Mouse (Mus musculus) mature B cell (primary cell): Measurements from ENCODE around the gene Vps13c.

Experiments used
- in situ Hi-C: fragments of 300-500 bp; cut with MboI; formaldehyde crosslinking; loops from 2 replicates; pipeline ENCODE4 v1.14.3; 2019

The Vps13c gene

DNA sequence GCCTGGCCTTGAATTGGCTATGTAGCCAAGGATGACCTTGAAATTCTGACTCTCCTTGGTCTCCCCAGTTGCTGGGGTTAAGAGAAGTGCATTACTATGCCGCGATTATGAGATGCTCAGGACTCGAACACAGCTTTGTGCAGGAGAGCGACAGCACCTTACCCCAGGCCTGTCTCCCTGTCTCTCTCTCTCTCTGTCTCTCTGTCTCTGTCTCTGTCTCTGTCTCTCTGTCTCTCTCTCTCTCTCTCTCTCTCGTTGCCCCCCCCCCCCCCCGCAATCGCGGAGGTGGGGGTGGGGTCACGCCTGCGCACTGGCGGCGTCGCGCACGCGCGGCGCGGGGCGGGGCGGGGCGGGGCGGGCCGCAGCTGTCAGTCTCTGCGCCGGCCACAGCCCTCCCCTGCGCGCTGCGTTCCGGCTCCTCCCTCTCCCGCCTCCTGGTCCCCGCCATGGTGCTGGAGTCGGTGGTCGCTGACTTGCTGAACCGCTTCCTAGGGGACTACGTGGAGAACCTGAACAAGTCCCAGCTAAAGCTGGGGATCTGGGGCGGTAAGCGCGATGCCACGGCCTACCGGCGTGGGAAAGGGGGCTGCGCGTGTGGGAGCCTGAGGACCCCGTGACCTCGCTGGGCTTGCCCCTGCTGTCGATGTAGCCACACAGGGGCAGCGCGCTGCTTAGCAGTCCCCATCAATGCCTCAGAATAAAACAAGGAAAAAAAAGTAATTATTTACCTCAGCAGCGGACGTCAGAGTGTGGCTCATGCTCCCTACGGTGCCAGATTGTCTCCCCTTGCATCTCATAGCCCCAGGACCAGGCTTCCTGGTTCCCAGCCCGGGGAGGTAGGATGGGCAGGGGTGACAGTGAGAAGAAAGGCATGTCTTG, at the start of gene Vps13c:
Gene Vps13c, plus strand, starts transcription at position 416 of the 879 bp plus-strand sequence.
- in situ Hi-C loops, result no loop called here

DNA sequence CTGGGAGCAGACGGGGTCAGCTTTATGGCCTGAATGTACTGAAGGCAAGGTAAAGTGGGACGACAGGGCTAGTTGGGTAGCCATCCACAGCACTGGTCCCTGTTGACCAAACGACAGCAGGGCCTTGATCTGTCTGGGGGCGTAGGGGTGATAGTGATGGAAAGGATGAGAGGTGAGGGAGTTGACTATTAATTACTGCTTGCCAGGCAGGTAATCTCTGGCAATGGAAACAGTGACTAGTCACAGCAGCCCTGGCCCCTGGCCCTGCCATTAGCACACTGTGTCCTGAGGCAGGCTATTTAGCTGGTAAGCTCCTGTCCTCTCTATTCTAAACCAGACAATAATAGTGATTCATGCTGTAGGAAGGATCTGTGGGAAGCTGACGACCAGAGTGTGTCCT, 47.8 kb upstream of the Vps13c start:
- in situ Hi-C loops, result no loop called here

DNA sequence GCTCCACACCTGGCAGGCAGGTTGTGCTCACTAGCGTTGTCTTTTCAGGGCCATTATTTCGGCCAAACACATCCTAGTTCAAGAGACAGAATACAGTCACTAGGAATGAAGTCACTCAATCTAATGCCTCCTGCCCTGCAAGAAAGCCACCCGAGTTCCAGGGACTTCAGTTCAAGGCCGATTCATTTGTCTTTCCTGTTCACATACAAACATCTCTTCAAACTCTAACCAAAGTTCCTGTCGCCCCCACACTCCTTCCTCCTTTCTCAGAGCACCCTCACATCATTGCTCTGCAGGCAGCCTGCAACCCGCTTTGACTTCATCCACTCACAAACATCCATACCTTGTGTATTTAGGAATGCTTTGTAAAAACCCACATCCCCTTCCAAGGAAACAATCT, 46.7 kb upstream of the Vps13c start:
- in situ Hi-C loops, result no loop called here

- in situ Hi-C loops, result no loop called here
Measured at GRCm38 (mm10) chr9:67794216-67794615, 46.0 kb upstream of the Vps13c start.

DNA sequence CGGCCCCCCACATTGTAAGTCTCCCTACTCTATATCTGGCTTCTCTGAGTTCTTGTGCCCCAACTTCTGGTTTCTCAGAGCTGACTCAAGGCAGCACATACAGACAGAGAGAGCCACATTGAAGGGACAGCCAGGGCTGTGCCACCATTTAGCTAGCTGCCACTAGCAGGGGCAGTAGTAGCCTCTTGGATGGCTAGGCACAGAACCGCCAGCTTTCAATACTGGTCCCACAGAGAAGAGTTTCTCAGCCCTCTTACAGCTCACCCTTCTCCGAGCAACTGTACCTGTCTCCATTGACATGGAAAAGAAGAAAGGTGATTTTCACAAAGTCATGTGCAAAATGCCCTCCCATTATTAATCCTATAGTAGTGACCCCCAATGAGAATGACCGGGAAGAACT, 45.5 kb upstream of the Vps13c start:
- in situ Hi-C loops, result no loop called here

- in situ Hi-C loops, result no loop called here
Measured at GRCm38 (mm10) chr9:67795205-67795675, 45.0 kb upstream of the Vps13c start.

DNA sequence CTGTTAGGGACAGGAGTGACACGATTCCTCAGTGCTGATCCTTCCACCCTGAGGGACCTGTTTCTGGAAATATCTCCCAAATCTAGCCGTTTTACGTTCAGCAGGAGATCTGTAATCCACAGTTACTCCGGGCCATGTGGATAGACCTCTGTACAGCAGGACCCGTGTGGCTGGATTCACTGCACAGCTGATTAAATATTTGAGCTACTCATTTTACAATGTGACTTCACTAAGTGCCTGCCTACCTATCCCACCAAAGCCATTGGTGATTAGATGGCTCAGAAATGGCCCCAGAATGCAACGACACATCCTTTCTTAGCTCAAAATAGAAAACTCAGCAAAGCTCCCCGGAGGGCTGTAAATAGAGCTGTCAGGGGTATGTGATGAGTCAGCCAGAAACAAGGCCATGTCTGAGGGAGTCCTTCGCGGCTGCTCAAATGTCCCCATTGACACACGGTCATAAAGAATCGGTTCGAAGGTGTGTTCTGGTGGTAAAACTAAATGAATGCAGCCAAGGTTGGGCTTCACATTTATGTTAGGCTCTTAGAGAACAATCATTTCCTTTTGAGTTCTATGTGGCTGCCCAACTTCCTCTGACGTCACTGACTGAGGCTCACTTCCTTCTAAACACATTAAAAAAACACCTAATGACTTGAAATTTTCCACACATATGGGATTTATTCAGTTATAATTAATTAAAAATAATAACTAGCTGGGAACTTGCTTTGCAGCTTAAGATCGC, 40.9 kb upstream of the Vps13c start:
- in situ Hi-C loops, result no loop called here

- in situ Hi-C loops, result no loop called here
Measured at GRCm38 (mm10) chr9:67802241-67802640, 38.0 kb upstream of the Vps13c start.

DNA sequence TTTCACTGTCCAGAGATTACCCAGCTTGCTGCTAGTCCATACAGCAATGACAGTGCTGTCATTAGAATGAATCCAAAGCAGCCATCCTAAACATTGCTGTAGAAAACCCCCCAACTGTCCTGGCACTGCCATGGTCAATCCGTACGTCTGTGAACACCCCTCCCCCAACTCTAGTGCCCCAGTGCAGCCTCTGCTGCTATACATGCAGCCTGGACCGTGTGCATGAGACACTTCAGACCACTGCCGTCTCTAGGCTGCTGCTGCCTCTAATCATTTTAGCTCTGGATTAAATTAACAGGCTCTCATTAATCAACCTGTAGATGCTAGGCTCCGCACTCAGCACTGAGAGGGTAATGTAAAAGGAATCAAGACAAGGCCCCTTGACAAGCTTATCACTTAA, 33.2 kb upstream of the Vps13c start:
- in situ Hi-C loops, result no loop called here

DNA sequence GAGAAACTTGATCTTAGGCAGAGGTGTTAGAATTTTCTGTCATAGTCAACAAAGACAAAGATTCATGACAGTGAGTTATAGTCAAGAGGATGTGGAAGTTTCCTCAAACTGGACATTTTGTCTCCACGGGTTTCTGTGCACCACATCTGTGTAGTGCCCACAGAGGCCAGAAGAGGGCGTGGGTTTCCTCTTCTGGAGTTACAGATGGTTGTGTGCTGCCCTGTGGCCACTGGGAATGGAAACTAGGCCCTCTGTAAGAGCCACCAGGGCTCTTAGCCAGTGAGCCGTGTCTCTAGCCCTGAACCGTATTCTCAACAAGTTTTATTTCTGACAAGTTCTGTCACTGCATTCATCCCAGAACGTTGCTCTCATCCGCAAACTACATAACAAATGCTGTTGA, 29.7 kb upstream of the Vps13c start:
- in situ Hi-C loops, result no loop called here

DNA sequence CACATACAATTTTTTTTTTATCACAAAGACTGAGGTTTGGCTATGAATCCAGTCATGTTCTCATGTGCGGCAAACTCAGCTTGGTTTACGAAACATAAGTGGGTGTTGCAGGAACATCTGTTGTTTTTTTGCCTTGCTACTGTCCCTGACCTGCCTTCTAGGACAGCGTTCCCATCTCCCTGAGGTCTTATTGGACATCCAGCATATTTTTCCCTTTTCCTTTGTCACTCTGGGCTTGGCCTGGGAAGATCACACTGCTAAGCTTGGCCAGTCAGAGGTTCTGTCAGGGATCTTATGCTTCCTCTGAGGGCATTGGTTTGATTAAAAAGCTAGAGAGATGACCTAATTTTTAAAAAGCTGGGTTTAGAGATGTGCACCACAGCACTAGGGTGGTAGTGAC, 29.1 kb upstream of the Vps13c start:
- in situ Hi-C loops, result no loop called here

DNA sequence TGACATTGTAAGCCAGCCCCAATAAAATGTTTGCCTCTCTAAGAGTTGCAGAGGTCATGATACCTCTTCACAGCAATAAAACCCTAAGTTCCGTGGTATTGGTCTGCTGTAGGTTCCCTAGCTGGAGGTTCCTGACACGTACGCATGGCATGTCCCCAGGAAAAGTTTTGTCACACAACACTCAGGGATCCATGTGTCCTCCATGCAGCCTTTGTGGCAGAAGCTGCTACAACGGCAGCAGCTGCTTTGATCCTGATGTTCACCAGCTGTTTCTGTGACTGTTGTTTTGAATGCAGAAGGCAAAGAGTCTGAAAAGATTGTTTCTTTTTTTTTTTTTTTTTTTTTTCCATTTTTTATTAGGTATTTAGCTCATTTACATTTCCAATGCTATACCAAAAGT, 27.0 kb upstream of the Vps13c start:
- in situ Hi-C loops, result no loop called here

- in situ Hi-C loops, result no loop called here
Measured at GRCm38 (mm10) chr9:67813665-67814337, 26.4 kb upstream of the Vps13c start.

GRCm38 (mm10) chr9:67816172-67816928, 23.8 kb upstream of the Vps13c start:
- in situ Hi-C loops, result no loop called here

DNA sequence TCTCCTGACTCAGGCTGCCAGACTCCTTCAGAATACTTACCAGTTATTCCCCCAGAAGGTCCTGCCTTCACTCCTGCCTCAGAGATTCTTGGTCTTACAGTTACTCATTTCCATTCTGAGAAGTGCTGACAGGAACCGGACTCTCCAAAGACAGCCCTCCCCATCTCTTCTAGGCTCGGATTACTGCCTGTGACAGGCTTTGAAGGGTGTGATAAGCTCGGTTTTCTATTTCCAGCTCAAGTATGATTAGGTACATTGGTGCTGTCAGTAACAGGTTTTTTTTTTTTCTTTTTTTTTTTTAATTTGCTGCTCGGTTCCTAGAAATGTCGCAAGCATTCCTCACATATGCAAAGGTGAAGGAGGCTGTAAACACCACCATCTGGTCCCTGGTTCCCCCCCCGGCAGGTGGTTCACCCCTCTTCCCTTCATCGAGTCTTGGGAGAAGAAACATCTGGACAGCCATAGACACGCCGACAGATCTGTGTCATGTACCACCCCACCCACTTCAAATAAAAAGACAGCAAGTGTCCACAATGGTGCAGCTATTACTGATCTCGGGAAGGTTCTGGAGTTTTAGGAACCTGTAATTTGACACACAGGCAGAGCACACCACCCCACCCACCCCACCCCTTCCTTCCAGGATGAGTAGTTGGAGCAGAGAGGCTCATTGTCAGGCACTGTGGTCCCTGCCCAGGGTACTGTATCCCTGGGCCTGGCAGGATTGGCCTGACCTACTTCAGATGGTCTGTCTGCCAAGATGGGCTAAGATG, 22.1 kb upstream of the Vps13c start:
- in situ Hi-C loops, result no loop called here

GRCm38 (mm10) chr9:67818668-67818950, 21.6 kb upstream of the Vps13c start:
- in situ Hi-C loops, result no loop called here

DNA sequence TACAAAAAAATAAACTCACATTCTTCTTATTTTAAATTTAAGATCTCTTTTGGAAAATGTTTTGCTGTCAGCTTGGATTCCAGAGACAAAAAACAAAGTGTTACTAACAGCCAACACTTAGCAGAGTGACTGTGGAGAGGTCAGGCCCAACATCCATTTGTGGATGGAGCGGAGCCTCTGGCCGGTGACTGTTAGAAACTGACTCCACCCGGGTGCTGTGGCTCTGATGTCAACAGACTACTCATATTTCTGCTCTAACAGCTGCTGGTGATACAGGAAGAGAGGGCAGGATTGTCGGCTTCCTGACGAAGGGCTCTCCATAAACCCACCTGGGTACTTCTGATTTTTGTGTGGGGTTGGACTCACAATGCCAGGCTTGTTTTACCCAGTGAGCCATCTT, 17.1 kb upstream of the Vps13c start:
- in situ Hi-C loops, result no loop called here

GRCm38 (mm10) chr9:67825527-67825926, 14.7 kb upstream of the Vps13c start:
- in situ Hi-C loops, result no loop called here

DNA sequence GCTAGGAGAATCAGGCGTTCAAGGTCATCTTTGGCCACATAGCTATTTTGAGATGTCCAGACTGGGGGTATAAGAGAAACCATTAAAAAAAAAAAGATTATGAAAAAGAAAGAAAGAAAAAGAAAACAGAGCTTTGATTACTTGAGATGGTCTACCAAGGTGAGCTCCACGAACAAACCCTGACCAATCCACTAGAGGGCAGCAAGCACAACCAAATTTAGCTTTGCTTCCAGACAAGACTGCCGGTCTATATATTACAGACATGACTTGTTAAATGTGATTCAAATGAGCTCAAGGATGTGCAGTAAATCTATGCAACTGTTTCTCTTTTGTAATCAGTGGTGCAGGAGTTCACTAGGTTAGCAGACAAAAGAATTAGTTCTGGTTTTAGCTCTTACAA, 12.0 kb upstream of the Vps13c start:
- in situ Hi-C loops, result no loop called here

DNA sequence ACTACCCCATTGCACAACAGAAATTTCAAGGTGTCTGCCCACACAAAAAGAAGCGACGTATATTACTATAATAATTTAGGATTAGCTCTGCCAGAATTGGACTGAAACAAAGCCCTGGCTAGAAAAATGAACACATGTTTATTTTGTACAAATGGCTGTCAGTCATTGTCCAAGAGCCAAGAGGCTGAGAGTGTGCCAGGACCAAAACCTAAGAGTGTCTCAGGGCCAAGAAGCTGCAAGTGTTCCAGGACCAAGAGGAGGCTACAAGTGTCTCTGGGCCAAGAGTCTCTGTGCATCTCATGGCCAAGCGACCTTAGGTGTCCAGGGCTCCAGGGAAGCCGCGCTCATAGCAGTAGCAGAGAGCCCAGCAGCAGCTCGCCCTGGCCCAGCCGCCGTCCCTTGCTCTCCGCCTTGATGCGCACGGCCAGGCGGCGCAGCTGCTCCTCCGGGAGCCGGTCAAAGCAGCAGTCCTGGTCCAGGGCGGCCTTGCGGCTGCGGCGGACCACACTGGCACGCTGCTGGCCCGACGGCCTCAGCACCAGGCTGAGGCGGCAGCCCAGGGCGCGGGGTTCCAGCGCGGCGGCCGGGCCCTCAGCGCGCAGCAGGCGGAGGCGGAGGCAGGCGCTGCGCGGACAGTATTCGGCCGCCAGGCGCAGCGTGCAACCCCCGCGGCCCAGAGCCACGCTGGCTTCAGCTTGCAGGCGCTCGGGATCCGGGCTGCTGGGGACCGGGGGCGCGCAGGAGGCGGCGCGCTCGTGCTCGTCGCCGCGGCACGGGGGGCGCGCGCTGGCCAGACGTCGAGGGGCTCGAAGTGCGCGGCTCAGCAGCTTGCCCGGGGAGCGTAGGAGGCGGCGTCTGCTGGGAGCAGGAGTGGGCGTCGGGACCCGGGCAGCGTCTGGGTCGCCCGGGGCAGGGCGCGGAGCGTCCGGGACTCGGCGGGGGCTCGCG, 9.5 kb upstream of the Vps13c start:
- in situ Hi-C loops, result no loop called here
